Mouse (Mus musculus) midbrain, embryonic 16.5 days (tissue): ENCODE data around the gene Mmel1. TPM values are rescaled to one million over a fixed set of nuclear protein-coding genes. Genes with fewer than 3 reads are reported as not detected.

Source experiments
- ATAC-seq: fragments of 200-750 bp; cut with Nextera tagmentation; 2 replicates; pipeline ENCODE4 v1.8.0; 2017; ENCODE audit warnings: moderate TSS enrichment
- H3K27ac ChIP-seq: fragments of 300-500 bp; sonication (generic); 2 replicates; pipeline ENCODE4 v1.5.1; 2014; ENCODE audit warnings: mild to moderate bottlenecking, low read length, mixed read lengths
- H3K27me3 ChIP-seq: fragments of 300-500 bp; sonication (generic); 2 replicates; pipeline ENCODE4 v1.6.1; 2014; ENCODE audit warnings: low read depth, low read length, mixed read lengths; ENCODE audit not compliant: control insufficient read depth, insufficient read depth
- H3K36me3 ChIP-seq: fragments of 300-500 bp; sonication (generic); 2 replicates; pipeline ENCODE4 v1.6.1; 2014; ENCODE audit warnings: mild to moderate bottlenecking, low read length, moderate library complexity, mixed read lengths; ENCODE audit not compliant: control insufficient read depth, insufficient read depth
- H3K4me1 ChIP-seq: fragments of 300-500 bp; sonication (generic); 2 replicates; pipeline ENCODE4 v1.6.1; 2014; ENCODE audit warnings: mild to moderate bottlenecking, low read length, mixed read lengths; ENCODE audit not compliant: control insufficient read depth, insufficient read depth
- H3K4me2 ChIP-seq: fragments of 300-500 bp; sonication (generic); 2 replicates; pipeline ENCODE4 v1.6.1; 2014; ENCODE audit warnings: mild to moderate bottlenecking, low read length, mixed read lengths
- H3K4me3 ChIP-seq: fragments of 300-500 bp; sonication (generic); 2 replicates; pipeline ENCODE4 v1.5.1; 2014; ENCODE audit warnings: low read depth, mild to moderate bottlenecking, low read length, moderate library complexity, mixed read lengths
- H3K9ac ChIP-seq: fragments of 300-500 bp; sonication (generic); 2 replicates; pipeline ENCODE4 v1.6.1; 2014; ENCODE audit warnings: low read depth, low read length, mixed read lengths
- H3K9me3 ChIP-seq: fragments of 300-500 bp; sonication (generic); replicated peaks from 2 replicates; pipeline ENCODE4 v1.6.1; 2014; ENCODE audit warnings: mild to moderate bottlenecking, low read length, mixed read lengths; ENCODE audit not compliant: control insufficient read depth, poor library complexity, severe bottlenecking
- whole genome bisulfite sequencing: fragments of 180-500 bp; shearing (Covaris S2); extraction: QIAGEN DNeasy Blood & Tissue Kit; methylation state at CpG from one replicate; pipeline ENCODE4 v1.1.7; 2014; 5-methylcytosine and 5-hydroxymethylcytosine counted together
- polyA plus RNA-seq: library from polyadenylated mRNA; unstranded; fragments of >200 nt; fragmentation: Nextera tagmentation; extraction: Ambion mirVana; gene quantifications from 2 replicates; pipeline ENCODE4 v1.2.1, GENCODE M21; 2015

Mmel1 gene
- polyA plus RNA-seq, 1 experiment from 2014 or later, result 0.98 TPM

DNA sequence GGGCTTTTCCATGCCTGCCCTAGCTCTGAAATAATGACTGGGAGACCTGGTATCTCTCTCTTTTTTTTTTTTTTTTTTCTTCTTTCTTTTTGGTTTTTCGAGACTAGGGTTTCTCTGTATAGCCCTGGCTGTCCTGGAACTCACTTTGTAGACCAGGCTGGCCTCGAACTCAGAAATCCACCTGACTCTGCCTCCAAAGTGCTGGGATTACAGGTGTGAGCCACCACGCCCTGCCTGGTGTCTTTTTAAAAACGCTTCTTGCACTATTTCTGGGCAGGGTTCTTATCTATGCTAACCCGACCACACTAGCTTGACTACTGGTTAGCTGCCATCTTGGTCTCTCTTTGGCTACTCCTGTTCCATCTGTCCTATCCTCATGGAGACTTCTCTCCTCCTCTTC is 39.1 kb downstream of the Mmel1 start:
- ATAC-seq, result no peak
- no peak overlapping the region for H3K4me3 ChIP-seq
- H3K4me2 ChIP-seq, result no peak overlapping the region
- H3K9ac ChIP-seq, result no peak overlapping the region
- 94% methylated on average over 5 of the region's 5 CpGs for WGBS
- no peak overlapping the region for H3K27ac ChIP-seq
- H3K9me3 ChIP-seq, result no peaks in the 10 kb centered on the region
- no peaks in the 10 kb centered on the region for H3K36me3 ChIP-seq
- H3K4me1 ChIP-seq, result no peaks in the 10 kb centered on the region
- no peaks in the 10 kb centered on the region for H3K27me3 ChIP-seq

DNA sequence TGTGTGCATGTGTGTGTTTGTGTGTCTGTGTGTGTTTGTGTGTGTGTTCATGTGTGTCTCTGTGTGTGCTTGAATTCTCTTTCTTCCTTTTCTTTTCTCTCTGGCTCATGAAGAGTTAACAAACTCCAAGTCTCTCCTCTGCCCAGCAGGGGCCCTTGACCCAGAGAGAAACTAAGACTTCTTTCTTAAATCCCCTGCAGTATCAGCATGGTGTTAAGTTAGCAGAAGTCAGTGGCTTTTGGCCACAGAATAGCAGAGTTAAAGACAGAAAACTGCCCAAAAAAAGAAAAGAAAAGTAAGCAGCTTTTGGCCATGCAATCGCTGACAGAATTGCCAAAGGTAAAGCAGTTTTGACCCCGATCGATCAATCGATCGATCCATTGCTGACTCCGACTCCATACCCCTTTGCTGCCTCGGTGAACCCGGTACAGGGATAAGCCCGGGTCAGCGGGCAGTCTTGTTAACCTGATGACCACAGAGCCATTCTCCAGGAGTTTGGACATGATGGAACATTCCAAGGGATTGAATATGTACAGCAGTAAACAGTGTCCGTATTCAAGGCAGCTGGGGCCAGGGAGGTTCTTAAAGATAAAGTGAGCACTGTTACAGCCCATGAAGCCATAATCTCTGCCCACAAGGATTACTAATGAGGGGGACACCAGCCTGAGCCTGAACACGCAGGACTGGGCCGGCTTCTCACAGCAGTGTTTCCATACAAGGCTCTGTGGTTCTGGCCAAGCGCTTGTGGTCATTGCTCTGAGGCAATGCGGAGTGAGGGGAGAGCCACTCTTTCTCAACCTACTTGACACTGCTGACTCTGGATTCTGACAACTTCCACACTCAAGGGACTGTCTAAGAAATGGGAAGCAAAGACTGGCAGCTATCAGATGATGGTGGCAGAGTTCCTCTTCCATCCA is 41.5 kb downstream of the Mmel1 start:
- no peaks in the 10 kb centered on the region for H3K9me3 ChIP-seq
- no peak overlapping the region for H3K4me3 ChIP-seq
- ATAC-seq, result no peak
- H3K27ac ChIP-seq, result no peak overlapping the region
- WGBS, result 11% methylated on average over 15 of the region's 15 CpGs
- no peak overlapping the region for H3K9ac ChIP-seq
- H3K4me2 ChIP-seq, result no peak overlapping the region
- H3K27me3 ChIP-seq, result no peaks in the 10 kb centered on the region
- no peaks in the 10 kb centered on the region for H3K36me3 ChIP-seq
- no peaks in the 10 kb centered on the region for H3K4me1 ChIP-seq

DNA sequence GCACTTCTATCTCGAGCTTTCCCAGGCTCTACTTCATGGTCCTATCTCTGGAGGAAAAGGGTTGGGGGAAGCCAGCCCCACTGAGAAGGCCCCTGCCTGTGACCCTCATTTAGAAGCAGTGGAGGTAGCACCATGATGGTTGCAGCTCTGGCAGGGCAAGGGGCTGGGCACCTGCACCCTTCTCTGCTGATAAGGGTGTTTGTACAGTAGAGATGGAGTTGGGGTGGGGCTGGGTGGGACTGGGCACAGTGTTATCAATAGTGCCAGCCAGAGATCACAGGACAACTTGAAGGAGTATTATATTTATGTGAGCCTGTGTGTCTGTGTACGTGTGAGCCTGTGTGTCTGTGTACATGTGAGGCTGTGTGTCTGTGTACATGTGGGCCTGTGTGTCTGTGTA is 42.3 kb downstream of the Mmel1 start:
- no peak for ATAC-seq

GRCm38 (mm10) chr4:154913845-154914244 is 44.5 kb downstream of the Mmel1 start:
- no peak for ATAC-seq
- no peak overlapping the region for H3K4me2 ChIP-seq
- H3K36me3 ChIP-seq, result no peaks in the 10 kb centered on the region
- no peak overlapping the region for H3K4me3 ChIP-seq
- H3K27ac ChIP-seq, result no peak overlapping the region
- no peaks in the 10 kb centered on the region for H3K27me3 ChIP-seq
- H3K9me3 ChIP-seq, result no peaks in the 10 kb centered on the region; the same call in 1 of the 2 replicates
- H3K9ac ChIP-seq, result no peak overlapping the region
- WGBS, result 90% methylated on average over 3 of the region's 3 CpGs
- H3K4me1 ChIP-seq, result no peaks in the 10 kb centered on the region

More for the DNA sequence above, 42.3 kb downstream of the Mmel1 start:
- WGBS, result 79% methylated on average over 2 of the region's 2 CpGs
- Histone ChIP-seq H3K4me3 (no peak overlapping the region), H3K4me2 (no peak overlapping the region), H3K27me3 (no peaks in the 10 kb centered on the region), H3K9ac (no peak overlapping the region), H3K36me3 (no peaks in the 10 kb centered on the region), H3K9me3 (no peaks in the 10 kb centered on the region), H3K4me1 (no peaks in the 10 kb centered on the region), H3K27ac (no peak overlapping the region)

- ATAC-seq, result no peak
- H3K4me1 ChIP-seq, result no peaks in the 10 kb centered on the region
- no peaks in the 10 kb centered on the region for H3K27me3 ChIP-seq
- H3K4me3 ChIP-seq, result no peak overlapping the region
- H3K9me3 ChIP-seq, result no peaks in the 10 kb centered on the region; the same call in 1 of the 2 replicates
- no peak overlapping the region for H3K9ac ChIP-seq
- H3K27ac ChIP-seq, result no peak overlapping the region
- 95% methylated on average over 4 of the region's 4 CpGs for WGBS
- H3K36me3 ChIP-seq, result no peaks in the 10 kb centered on the region
- H3K4me2 ChIP-seq, result no peak overlapping the region
Observed at GRCm38 (mm10) chr4:154914252-154914651, 44.9 kb downstream of the Mmel1 start.

DNA sequence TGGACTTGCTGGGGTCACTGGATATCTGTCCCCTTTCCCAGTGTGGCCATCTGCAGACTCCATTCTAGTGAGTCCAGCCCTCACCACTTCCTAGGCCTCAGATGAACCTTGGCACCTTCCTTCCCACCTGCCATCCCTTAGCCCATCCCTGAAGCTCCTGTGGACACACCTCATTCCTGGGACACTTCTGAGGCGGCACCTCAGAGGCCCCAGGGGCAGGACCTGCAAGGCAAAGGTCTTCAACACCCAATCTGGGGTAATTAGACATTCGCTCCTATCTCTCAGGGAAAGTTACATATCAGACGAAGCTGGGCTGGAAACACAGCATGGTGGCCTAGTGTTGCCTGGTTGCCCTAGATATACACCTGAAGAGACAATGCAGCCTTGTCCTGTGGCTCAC is 45.3 kb downstream of the Mmel1 start:
- Histone ChIP-seq H3K27me3 (no peaks in the 10 kb centered on the region), H3K4me2 (no peak overlapping the region), H3K9ac (no peak overlapping the region), H3K4me1 (no peaks in the 10 kb centered on the region), H3K9me3 (no peaks in the 10 kb centered on the region; the same call in 1 of the 2 replicates), H3K36me3 (no peaks in the 10 kb centered on the region), H3K27ac (no peak overlapping the region), H3K4me3 (no peak overlapping the region)
- WGBS, result 78% methylated on average over 3 of the region's 3 CpGs
- ATAC-seq, result no peak

GRCm38 (mm10) chr4:154915286-154915685 is 45.9 kb downstream of the Mmel1 start:
- WGBS, result 86% methylated on average over 10 of the region's 10 CpGs
- no peak overlapping the region for H3K9ac ChIP-seq
- no peaks in the 10 kb centered on the region for H3K4me1 ChIP-seq
- no peak overlapping the region for H3K27ac ChIP-seq
- no peak overlapping the region for H3K4me3 ChIP-seq
- no peak overlapping the region for H3K4me2 ChIP-seq
- no peaks in the 10 kb centered on the region for H3K36me3 ChIP-seq
- H3K27me3 ChIP-seq, result no peaks in the 10 kb centered on the region
- ATAC-seq, result no peak
- H3K9me3 ChIP-seq, result no peaks in the 10 kb centered on the region; the same call in 1 of the 2 replicates

DNA sequence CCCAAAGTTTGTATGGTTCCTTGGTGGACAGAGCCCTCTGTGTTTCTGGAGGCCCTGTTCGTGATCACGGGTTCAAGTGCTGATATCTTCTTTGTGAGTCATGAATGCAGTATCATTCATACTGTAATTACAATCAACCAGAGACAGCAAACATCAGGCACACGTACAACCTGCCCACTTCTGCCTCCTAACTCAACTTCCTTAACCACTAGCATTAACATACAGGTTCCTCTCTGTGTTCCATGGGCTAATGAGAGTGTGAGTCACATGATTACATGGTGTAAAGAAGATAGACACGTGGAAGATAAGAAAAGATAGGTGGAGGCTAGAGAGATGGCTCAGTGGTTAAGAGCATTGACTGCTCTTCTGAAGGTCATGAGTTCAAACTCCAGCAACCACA is 47.3 kb downstream of the Mmel1 start:
- ATAC-seq, result no peak
- Histone ChIP-seq H3K4me2 (no peak overlapping the region), H3K9ac (no peak overlapping the region), H3K4me3 (no peak overlapping the region), H3K9me3 (no peaks in the 10 kb centered on the region; the same call in 1 of the 2 replicates), H3K27me3 (no peaks in the 10 kb centered on the region), H3K4me1 (no peaks in the 10 kb centered on the region), H3K36me3 (no peaks in the 10 kb centered on the region), H3K27ac (no peak overlapping the region)
- 90% methylated on average over 4 of the region's 4 CpGs for WGBS

- H3K36me3 ChIP-seq, result no peaks in the 10 kb centered on the region
- no peak overlapping the region for H3K9ac ChIP-seq
- no peaks in the 10 kb centered on the region for H3K4me1 ChIP-seq
- no peak overlapping the region for H3K4me3 ChIP-seq
- no peak overlapping the region for H3K4me2 ChIP-seq
- no peak overlapping the region for H3K27ac ChIP-seq
- 77% methylated on average over 4 of the region's 4 CpGs for WGBS
- H3K9me3 ChIP-seq, result no peaks in the 10 kb centered on the region; the same call in 1 of the 2 replicates
- H3K27me3 ChIP-seq, result no peaks in the 10 kb centered on the region
- no peak for ATAC-seq
Observed at GRCm38 (mm10) chr4:154922291-154922690, 52.9 kb downstream of the Mmel1 start.
